Mouse (Mus musculus) myocyte (in vitro differentiated cells): ENCODE data around the gene Plekhg6.

Source experiments
- CEBPB ChIP-seq: IDR thresholded peaks from 2 replicates; pipeline ENCODE4 v1.6.1; 2011; ENCODE audit warnings: mild to moderate bottlenecking, moderate library complexity; ENCODE audit not compliant: poor library complexity, insufficient read depth, severe bottlenecking
- E2F4 ChIP-seq: IDR thresholded peaks from one replicate; pipeline ENCODE4 v1.6.1; 2011; ENCODE audit warnings: mild to moderate bottlenecking, control low read depth, moderate library complexity; ENCODE audit not compliant: insufficient read depth
- MAX ChIP-seq: IDR thresholded peaks from one replicate; pipeline ENCODE4 v1.6.1; 2011; ENCODE audit warnings: low read depth, mild to moderate bottlenecking, control low read depth
- POLR2A ChIP-seq: IDR thresholded peaks from one replicate; pipeline ENCODE4 v1.6.1; 2011; ENCODE audit warnings: low read depth, mild to moderate bottlenecking, control low read depth, moderate library complexity; ENCODE audit not compliant: insufficient read length
- TCF12 ChIP-seq: IDR thresholded peaks from one replicate; pipeline ENCODE4 v1.6.1; 2011; ENCODE audit warnings: mild to moderate bottlenecking, control low read depth; ENCODE audit not compliant: poor library complexity, insufficient read depth, severe bottlenecking
- TCF3 ChIP-seq: IDR thresholded peaks from one replicate; pipeline ENCODE4 v1.6.1; 2011; ENCODE audit warnings: low read depth, control low read depth; ENCODE audit not compliant: insufficient read length

GRCm38 (mm10) chr6:125321114-125321855, 59.3 kb downstream of the Plekhg6 start:
- TF ChIP-seq MAX (no peak), E2F4 (no peak), POLR2A (no peak), TCF3 (no peak), TCF12 (no peak), CEBPB (no peak)
